Mouse (Mus musculus) bone marrow, adult 2 months (tissue): ENCODE results near the gene Olfr455.

Source experiments
- CTCF ChIP-seq: fragments of 200-500 bp; IDR thresholded peaks from 2 replicates; pipeline ENCODE4 v1.5.1; 2011; ENCODE audit warnings: low read length, control low read depth; ENCODE audit not compliant: control insufficient read depth, insufficient read depth
- POLR2A ChIP-seq: fragments of 200-500 bp; IDR thresholded peaks from 2 replicates; pipeline ENCODE4 v1.6.1; 2011; ENCODE audit warnings: low read depth, mild to moderate bottlenecking, control low read depth, low read length, borderline replicate concordance; ENCODE audit not compliant: control insufficient read depth

- TF ChIP-seq CTCF, result no peak
- TF ChIP-seq POLR2A, result no peak
Measured at GRCm38 (mm10) chr6:42578678-42579077, 31.3 kb upstream of the Olfr455 start.
